Mouse (Mus musculus) MEL (cell line): ENCODE results near the gene Ikzf1.

Source experiments
- BHLHE40 ChIP-seq: IDR thresholded peaks from 2 replicates; pipeline ENCODE4 v1.6.1; 2012; ENCODE audit warnings: low read depth, mild to moderate bottlenecking, inconsistent platforms, low read length, improper control_type of control experiment, borderline replicate concordance
- CTCF ChIP-seq, 3 experiments: IDR thresholded peaks in 2 of 3; conservative IDR thresholded peaks in 1 of 3; 2 replicates each; pipeline ENCODE4 v1.5.1; 2011 to 2012; ENCODE audit warnings: low read length in 3 of 3, low read depth in 2 of 3, mild to moderate bottlenecking in 2 of 3, improper control_type of control experiment in 1 of 3, inconsistent platforms in 1 of 3, mixed read lengths in 1 of 3, moderate library complexity in 1 of 3; ENCODE audit not compliant: control insufficient read depth in 1 of 3, insufficient read depth in 1 of 3, poor library complexity in 1 of 3, severe bottlenecking in 1 of 3
- MAFK ChIP-seq: IDR thresholded peaks from 2 replicates; pipeline ENCODE4 v1.6.1; 2011; ENCODE audit warnings: low read depth, mild to moderate bottlenecking, low read length, improper control_type of control experiment, borderline replicate concordance
- POLR2A ChIP-seq, 2 experiments: IDR thresholded peaks; 2 replicates each; pipeline ENCODE4 v1.6.1; 2011 to 2012; ENCODE audit warnings: low read length in 2 of 2, mild to moderate bottlenecking in 2 of 2, control low read depth in 1 of 2, improper control_type of control experiment in 1 of 2, low read depth in 1 of 2, moderate library complexity in 1 of 2; ENCODE audit not compliant: control insufficient read depth in 1 of 2, insufficient read depth in 1 of 2, poor library complexity in 1 of 2
- SIN3A ChIP-seq: IDR thresholded peaks from 2 replicates; pipeline ENCODE4 v1.6.1; 2012; ENCODE audit warnings: low read length, improper control_type of control experiment, inconsistent platforms
- SMC3 ChIP-seq: IDR thresholded peaks from 2 replicates; pipeline ENCODE4 v1.6.1; 2011; ENCODE audit warnings: low read depth, low read length, improper control_type of control experiment
- TBP ChIP-seq: IDR thresholded peaks from 2 replicates; pipeline ENCODE4 v1.8.0; 2011; ENCODE audit warnings: low read depth, low read length, improper control_type of control experiment
- ZC3H11A ChIP-seq: IDR thresholded peaks from 2 replicates; pipeline ENCODE4 v1.6.1; 2012; ENCODE audit warnings: low read depth, mild to moderate bottlenecking, inconsistent platforms, low read length, improper control_type of control experiment
- ZMIZ1 ChIP-seq: IDR thresholded peaks from 2 replicates; pipeline ENCODE4 v1.6.1; 2012; ENCODE audit warnings: low read depth, mild to moderate bottlenecking, inconsistent platforms, low read length, improper control_type of control experiment, moderate library complexity
- ZNF384 ChIP-seq: IDR thresholded peaks from 2 replicates; pipeline ENCODE4 v1.6.1; 2012; ENCODE audit warnings: low read depth, mild to moderate bottlenecking, inconsistent platforms, low read length, improper control_type of control experiment

DNA sequence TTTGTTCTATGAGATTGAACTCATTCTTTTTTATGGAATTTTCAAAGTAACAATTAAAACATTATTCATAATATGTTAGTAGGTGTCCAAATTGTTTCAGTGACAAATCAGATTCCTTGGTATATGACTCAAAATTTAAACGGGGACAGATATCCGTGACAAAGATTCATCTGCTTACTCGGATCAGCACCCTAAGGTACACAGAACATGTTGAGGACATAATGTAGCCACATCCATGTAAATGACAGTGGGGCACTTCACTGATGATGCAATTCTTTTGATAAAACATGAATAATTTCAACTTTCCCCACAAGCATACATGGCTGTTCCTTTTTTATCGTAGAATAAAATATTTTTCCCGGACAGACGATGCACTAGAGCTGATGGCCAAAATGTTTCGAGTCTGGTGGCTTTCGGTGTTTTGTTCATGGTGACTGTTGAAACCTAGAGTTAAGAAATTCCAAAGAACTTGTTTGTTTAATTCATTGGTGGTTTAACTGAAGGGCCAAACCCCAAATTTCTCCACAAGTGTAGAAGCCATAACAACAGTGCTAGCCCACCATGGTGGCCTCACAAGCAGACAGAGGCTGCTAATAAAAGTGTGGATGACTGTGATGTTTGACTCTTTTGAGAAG is 2.9 kb downstream of the Ikzf1 start:
- TF ChIP-seq POLR2A (IDR thresholded peaks at IDR 0.05; ENCODE audit: control insufficient read depth in 1 of 2, insufficient read depth in 1 of 2, low read depth in 1 of 2, low read length in 2 of 2, poor library complexity in 1 of 2): no peak; a peak in 1 of 4 replicates
- no peak for TF ChIP-seq ZC3H11A
- no peak for TF ChIP-seq CTCF (IDR thresholded peaks at IDR 0.05 in 2 of 3, conservative IDR thresholded peaks at IDR 0.05 in 1 of 3; ENCODE audit: control insufficient read depth in 1 of 3, insufficient read depth in 1 of 3, low read depth in 2 of 3, low read length in 3 of 3, poor library complexity in 1 of 3, severe bottlenecking in 1 of 3)
- no peak for TF ChIP-seq SMC3
- no peak for TF ChIP-seq MAFK
- no peak for TF ChIP-seq BHLHE40
- TF ChIP-seq TBP: peak; percentile 75
- TF ChIP-seq ZMIZ1: no peak
- TF ChIP-seq SIN3A: no peak; the same call in 1 of the 2 replicates
- no peak for TF ChIP-seq ZNF384
